Mouse (Mus musculus): ENCODE results near the gene Sstr3.

DNA sequence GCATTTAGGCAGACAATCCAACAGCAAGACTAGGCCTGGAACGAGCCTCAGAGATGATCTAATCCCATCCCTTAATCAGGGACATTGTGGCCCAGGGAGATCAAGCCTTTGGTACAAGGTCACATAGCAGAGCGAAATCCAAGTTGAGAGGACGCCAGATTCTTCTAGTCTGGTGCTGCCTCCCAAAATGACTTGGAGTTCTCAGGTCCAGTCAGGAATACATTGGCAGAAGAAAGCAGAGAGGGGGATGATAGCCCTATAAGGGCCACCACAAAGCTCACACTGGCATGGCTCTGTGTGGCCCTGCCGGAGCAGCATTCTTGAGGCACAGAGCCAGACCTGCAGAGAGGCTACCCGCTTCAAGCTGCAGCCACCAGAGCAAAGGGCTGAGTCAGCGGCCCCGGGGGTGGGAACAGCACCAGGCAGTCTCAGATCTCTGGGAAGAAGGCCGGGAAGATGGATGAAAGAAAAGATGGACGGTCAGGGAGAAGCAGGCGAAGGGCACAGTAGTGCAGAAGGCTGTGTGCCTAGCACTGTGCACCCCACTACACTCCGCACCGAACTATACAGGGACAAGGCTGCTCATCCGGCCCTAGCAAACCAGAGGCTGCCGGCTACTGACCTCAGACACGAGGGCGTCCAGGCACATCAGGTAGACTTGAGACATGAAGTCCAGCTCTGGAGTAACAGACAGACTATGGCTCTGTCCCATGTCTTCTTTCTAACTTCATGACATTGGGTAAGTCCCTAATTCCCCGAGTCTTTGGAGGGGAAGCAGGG lies 13.6 kb downstream of the Sstr3 start, which contains the start of gene C1qtnf6:
- TF ChIP-seq POLR2A (IDR thresholded peaks at IDR 0.05; ENCODE audit: insufficient read depth, low read length): no peak
- no peak for TF ChIP-seq CTCF (IDR thresholded peaks at IDR 0.05; ENCODE audit: low read depth, low read length)
